Mouse (Mus musculus) C2C12 (cell line): ENCODE measurements at regions not wholly inside any gene's neighbourhood (a gene's known extent, or its start where the extent isn't known, plus 50 kb on each side); places are given as distances from the start of the nearest gene placed in this dataset.

ENCODE experiments used
- CEBPB ChIP-seq: IDR thresholded peaks from one replicate; pipeline ENCODE4 v1.6.1; 2011; ENCODE audit warnings: low read depth, mild to moderate bottlenecking, control low read depth, moderate library complexity
- CTCF ChIP-seq: IDR thresholded peaks from one replicate; pipeline ENCODE4 v1.5.1; 2011; ENCODE audit not compliant: control insufficient read depth, insufficient read depth, insufficient read length
- MYOD1 ChIP-seq: IDR thresholded peaks from one replicate; pipeline ENCODE4 v1.6.1; 2011; ENCODE audit warnings: low read depth; ENCODE audit not compliant: control insufficient read depth, insufficient read length
- MYOG ChIP-seq: IDR thresholded peaks from one replicate; pipeline ENCODE4 v1.6.1; 2011; ENCODE audit not compliant: control insufficient read depth, insufficient read length; ENCODE audit errors: extremely low read depth

DNA sequence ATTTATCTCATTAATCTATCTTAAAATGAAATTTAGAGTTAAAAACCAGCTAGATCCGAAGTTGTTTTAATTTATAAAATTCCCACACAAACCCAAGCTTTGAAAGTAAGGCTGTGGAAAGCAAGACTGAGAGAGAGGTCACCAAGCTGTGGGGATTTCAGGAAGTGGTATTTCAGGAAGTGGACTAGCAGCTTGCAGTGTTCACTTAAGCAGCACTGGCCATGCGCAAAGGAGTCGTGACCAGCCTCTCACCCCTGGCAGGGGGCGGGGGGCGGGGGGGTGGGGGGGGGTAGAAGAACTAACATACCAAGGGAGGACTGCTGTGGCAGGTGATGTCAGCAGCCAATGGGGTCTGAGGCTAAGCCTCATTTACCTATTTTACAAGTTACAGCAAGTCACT is 158.7 kb upstream of the Ttc29 start:
- TF ChIP-seq CTCF, result no peak
- TF ChIP-seq CEBPB, result no peak
- no peak for TF ChIP-seq MYOG
- no peak for TF ChIP-seq MYOD1
